Mouse (Mus musculus): Measurements from ENCODE around the gene Man2b1. TPM values are rescaled to one million over a fixed set of nuclear protein-coding genes. Genes with fewer than 3 reads are reported as not detected.

Man2b1 gene
- 45.5 and 51.3 TPM in 2 replicates for polyA plus RNA-seq (2011; ENCODE audit: insufficient read length, low read depth, missing spikeins)

DNA sequence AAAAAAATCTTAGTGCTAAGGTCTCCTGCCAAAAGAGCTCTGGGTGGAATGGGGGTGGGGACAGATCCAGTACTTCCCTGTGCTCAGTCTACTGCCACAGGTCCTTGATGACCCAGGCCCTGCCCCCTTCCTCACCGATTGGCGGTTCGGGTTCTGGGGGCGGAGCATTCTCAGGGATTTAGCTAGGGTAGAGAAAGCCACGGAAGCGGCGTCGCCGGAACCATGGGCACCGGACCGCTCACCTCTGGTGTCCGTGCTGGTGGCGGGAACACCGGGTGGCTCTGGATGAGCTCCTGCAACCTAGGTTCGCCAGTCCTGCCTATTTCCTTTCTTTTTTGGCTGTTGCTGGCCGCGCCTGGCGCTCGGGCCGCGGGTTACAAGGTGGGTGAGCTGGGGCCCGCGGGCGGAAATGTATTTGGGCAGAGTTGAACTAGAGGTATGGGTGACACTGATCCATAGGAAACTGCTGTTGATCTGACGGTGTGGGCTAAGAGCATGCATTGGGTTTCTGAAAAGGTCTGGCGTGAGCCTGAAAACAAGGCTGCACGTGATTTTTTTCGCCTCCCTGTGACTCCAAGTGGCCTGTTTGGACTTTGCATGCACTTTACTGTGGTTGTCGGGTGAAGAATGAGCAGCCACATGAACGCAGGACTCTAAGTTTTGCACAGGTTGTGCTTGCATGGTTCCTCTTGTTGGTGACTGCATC lies at the start of gene Man2b1:
Gene Man2b1 (plus strand): TSS at position 163 of the 706 bp plus-strand sequence.
- TF ChIP-seq POLR2A (IDR thresholded peaks at IDR 0.05; ENCODE audit: low read depth, low read length) = peak; percentile 96
- no peak for TF ChIP-seq CTCF (IDR thresholded peaks at IDR 0.05; ENCODE audit: borderline replicate concordance, insufficient read depth, low read length)
- Histone ChIP-seq H3K27ac (ENCODE audit: insufficient read depth, low read length) (peak within 1 kb of the TSS; percentile 39; the same call in 1 of the 2 replicates), H3K4me1 (ENCODE audit: control insufficient read depth, insufficient read depth, low read length) (peaks cover 7% of the 10 kb centered on the region; the same call in 1 of the 2 replicates), H3K4me3 (ENCODE audit: insufficient read depth, low read length) (peak within 1 kb of the TSS; percentile 73)

GRCm38 (mm10) chr8:85033867-85034266 lies 49.2 kb upstream of the Man2b1 start:
- no peak overlapping the region for H3K4me3 ChIP-seq (ENCODE audit: insufficient read depth, low read length)
- peaks cover 12% of the 10 kb centered on the region for H3K4me1 ChIP-seq (ENCODE audit: control insufficient read depth, insufficient read depth, low read length)
- no peak for TF ChIP-seq POLR2A (IDR thresholded peaks at IDR 0.05; ENCODE audit: low read depth, low read length)
- no peak for TF ChIP-seq CTCF (IDR thresholded peaks at IDR 0.05; ENCODE audit: borderline replicate concordance, insufficient read depth, low read length)
- no peak overlapping the region for H3K27ac ChIP-seq (ENCODE audit: insufficient read depth, low read length)

GRCm38 (mm10) chr8:85034764-85035163 lies 48.3 kb upstream of the Man2b1 start:
- Histone ChIP-seq H3K4me1 (ENCODE audit: control insufficient read depth, insufficient read depth, low read length) (peaks cover 12% of the 10 kb centered on the region), H3K4me3 (ENCODE audit: insufficient read depth, low read length) (peak overlapping the region; percentile 13), H3K27ac (ENCODE audit: insufficient read depth, low read length) (peak overlapping the region; percentile 91)
- TF ChIP-seq POLR2A (IDR thresholded peaks at IDR 0.05; ENCODE audit: low read depth, low read length) (peak; percentile 27; the same call in 1 of the 2 replicates), CTCF (IDR thresholded peaks at IDR 0.05; ENCODE audit: borderline replicate concordance, insufficient read depth, low read length) (no peak)

GRCm38 (mm10) chr8:85035165-85035727 lies 47.8 kb upstream of the Man2b1 start:
- peak overlapping the region; percentile 91 for H3K27ac ChIP-seq (ENCODE audit: insufficient read depth, low read length)
- peak overlapping the region; percentile 79 for H3K4me3 ChIP-seq (ENCODE audit: insufficient read depth, low read length)
- TF ChIP-seq CTCF (IDR thresholded peaks at IDR 0.05; ENCODE audit: borderline replicate concordance, insufficient read depth, low read length) (no peak), POLR2A (IDR thresholded peaks at IDR 0.05; ENCODE audit: low read depth, low read length) (no peak)
- peaks cover 12% of the 10 kb centered on the region for H3K4me1 ChIP-seq (ENCODE audit: control insufficient read depth, insufficient read depth, low read length)

DNA sequence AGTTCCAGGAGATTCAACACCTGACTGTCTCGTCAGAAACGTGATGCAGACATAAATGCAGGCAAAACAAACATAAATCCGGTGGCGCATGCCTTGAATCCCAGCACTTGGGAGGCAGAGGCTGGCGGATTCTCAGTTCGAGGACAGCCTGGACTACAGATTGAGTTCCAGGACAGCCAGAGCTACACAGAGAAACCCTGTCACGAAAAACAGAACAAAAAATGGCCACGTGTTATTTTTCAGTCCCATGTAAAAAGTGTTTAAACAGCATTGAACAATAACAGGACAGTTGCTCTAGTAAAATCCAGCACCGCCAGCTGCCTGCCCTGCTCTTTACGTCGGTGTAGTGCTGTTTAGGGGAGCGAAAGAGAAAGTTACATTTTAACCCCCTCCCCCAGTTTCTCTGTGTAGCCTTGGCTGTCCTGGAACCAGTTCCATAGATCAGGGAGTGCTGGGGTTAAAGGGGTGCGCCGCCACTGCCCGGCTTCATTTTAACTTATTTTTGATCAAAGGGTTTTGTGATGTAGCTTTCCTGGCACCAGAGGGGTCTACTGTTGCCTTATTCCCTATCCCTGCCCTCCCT lies 47.3 kb upstream of the Man2b1 start:
- TF ChIP-seq POLR2A (IDR thresholded peaks at IDR 0.05; ENCODE audit: low read depth, low read length) (peak; percentile 40), CTCF (IDR thresholded peaks at IDR 0.05; ENCODE audit: borderline replicate concordance, insufficient read depth, low read length) (no peak)
- peak overlapping the region; percentile 91 for H3K27ac ChIP-seq (ENCODE audit: insufficient read depth, low read length)
- peaks cover 15% of the 10 kb centered on the region for H3K4me1 ChIP-seq (ENCODE audit: control insufficient read depth, insufficient read depth, low read length)
- peak overlapping the region; percentile 79 for H3K4me3 ChIP-seq (ENCODE audit: insufficient read depth, low read length)

DNA sequence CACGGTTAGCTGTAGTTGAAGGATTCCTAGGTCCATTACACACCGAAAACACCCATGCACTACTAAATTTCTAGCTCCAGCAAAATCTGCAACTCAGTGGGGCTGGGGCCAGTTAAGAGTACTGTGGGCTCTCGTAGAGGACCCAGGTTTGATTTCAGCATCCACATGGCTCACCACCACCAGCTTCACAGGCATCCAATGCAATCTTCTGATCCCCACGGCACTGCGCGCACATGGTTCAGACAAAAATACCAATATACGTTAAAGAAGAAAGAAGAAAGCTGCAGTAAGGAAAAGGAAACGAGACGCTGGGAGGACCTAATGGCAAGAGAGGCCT lies 46.7 kb upstream of the Man2b1 start:
- H3K4me1 ChIP-seq (ENCODE audit: control insufficient read depth, insufficient read depth, low read length) = peaks cover 19% of the 10 kb centered on the region
- H3K27ac ChIP-seq (ENCODE audit: insufficient read depth, low read length) = peak overlapping the region; percentile 91
- H3K4me3 ChIP-seq (ENCODE audit: insufficient read depth, low read length) = peak overlapping the region; percentile 79
- TF ChIP-seq CTCF (IDR thresholded peaks at IDR 0.05; ENCODE audit: borderline replicate concordance, insufficient read depth, low read length) (no peak), POLR2A (IDR thresholded peaks at IDR 0.05; ENCODE audit: low read depth, low read length) (peak; percentile 66)

DNA sequence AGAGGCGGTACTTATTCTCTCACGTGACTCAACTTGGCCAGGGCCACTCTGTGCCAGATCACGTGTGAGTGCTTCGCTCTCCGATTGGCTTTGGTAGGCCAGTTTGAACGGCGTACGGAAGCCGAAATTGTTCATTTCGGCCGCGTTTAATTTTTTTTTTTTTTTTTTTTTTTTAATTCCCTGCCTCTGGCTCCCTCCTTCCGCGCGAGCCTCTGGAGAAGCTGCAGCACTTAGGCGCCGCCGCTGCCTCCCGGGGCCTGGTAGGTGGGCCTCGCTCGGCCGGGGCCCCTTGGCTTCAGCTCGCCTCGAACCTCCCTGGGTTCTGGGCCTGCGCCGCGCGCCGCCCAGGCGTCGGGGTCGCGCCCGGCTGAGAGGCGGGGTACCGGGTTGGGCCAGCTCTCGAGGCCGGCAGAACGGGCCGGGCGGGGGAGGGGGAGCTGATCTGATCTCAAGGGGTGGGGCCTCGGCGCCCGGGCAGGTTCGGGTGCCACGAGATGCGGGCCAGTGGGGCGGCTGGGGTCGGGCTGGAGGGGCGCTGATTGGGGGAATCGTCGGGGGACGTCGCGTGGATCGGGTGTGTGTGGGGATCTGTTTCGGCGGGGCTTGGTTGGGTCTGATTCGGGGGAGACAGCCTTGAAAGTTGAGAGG lies 46.2 kb upstream of the Man2b1 start, which contains the start of gene Tnpo2:
Gene Tnpo2 (plus strand): TSS at position 198 of the 648 bp plus-strand sequence.
- Histone ChIP-seq H3K4me3 (ENCODE audit: insufficient read depth, low read length) (peak within 1 kb of the TSS; percentile 99), H3K27ac (ENCODE audit: insufficient read depth, low read length) (peak within 1 kb of the TSS; percentile 96), H3K4me1 (ENCODE audit: control insufficient read depth, insufficient read depth, low read length) (peaks cover 19% of the 10 kb centered on the region)
- no peak for TF ChIP-seq CTCF (IDR thresholded peaks at IDR 0.05; ENCODE audit: borderline replicate concordance, insufficient read depth, low read length)
- TF ChIP-seq POLR2A (IDR thresholded peaks at IDR 0.05; ENCODE audit: low read depth, low read length) = peak; percentile 69; the same call in 1 of the 2 replicates

DNA sequence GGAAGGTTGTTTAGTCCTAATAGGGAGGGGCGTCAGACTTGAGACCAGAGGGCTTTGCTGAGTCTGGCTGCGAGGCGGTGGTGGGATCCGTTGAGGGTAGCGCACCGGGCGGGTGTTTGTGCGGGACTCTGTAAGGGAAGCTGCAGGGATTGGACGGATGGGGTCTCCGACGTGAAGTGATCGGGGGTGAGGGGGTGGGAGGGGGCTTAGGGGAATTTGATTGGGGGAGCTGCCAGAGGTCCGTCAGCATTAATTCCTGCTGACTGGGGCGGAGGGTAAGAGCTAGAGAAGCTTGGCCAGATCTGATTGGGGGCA lies 45.7 kb upstream of the Man2b1 start:
- Histone ChIP-seq H3K4me1 (ENCODE audit: control insufficient read depth, insufficient read depth, low read length) (peaks cover 19% of the 10 kb centered on the region), H3K27ac (ENCODE audit: insufficient read depth, low read length) (peak overlapping the region; percentile 91), H3K4me3 (ENCODE audit: insufficient read depth, low read length) (peak overlapping the region; percentile 99)
- TF ChIP-seq POLR2A (IDR thresholded peaks at IDR 0.05; ENCODE audit: low read depth, low read length) = no peak; the same call in 1 of the 2 replicates
- TF ChIP-seq CTCF (IDR thresholded peaks at IDR 0.05; ENCODE audit: borderline replicate concordance, insufficient read depth, low read length) = no peak

- Histone ChIP-seq H3K4me3 (ENCODE audit: insufficient read depth, low read length) (peak overlapping the region; percentile 99), H3K4me1 (ENCODE audit: control insufficient read depth, insufficient read depth, low read length) (peaks cover 18% of the 10 kb centered on the region), H3K27ac (ENCODE audit: insufficient read depth, low read length) (peak overlapping the region; percentile 80)
- TF ChIP-seq CTCF (IDR thresholded peaks at IDR 0.05; ENCODE audit: borderline replicate concordance, insufficient read depth, low read length) (no peak), POLR2A (IDR thresholded peaks at IDR 0.05; ENCODE audit: low read depth, low read length) (peak; percentile 30; the same call in 1 of the 2 replicates)
Observed at GRCm38 (mm10) chr8:85037681-85038531, 45.2 kb upstream of the Man2b1 start.

Data from embryonic fibroblast, embryonic 13.5 days (primary cell).